Mouse (Mus musculus): Measurements from ENCODE around the gene Rps3a1.
"Not testable (repeated sequence)": the region's sequence is repeated elsewhere in the genome, so short reads cannot be mapped to it uniquely, and the experiment has no call there.

Rps3a1 gene

DNA sequence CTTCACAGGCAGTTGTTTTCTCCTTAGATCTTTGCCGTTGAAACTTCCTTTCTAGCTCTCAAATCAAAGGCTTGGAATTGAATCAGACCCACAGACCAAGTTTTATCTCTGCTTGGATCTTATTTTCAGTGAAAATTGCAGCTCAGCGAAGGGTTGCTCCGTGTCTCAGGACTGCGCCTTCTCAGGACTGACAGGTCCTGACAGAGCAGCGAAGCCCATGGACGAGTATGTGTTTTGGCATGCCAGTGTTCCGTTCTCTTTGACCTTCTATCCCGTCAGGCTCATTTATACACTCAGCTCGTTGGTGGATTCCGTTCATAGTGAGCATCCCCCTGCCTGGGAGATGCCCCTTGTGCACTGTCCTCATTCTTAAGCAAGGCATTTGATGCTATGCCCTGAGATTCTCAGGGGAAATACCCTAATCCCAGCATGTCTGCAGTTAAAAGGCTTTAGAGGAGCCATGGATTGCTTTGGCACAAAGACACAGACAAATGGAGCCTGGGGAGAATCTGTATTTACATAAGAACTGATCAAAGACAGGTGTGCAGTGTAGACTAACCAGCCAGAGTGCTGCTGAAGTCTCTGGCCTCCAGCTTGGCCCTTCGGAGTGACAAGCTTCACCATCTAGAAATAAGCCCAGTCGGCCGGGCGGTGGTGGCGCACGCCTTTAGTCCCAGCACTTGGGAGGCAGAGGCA is 23.1 kb downstream of the Rps3a1 start:
- intact Hi-C loops (cut with DNase I) = no loop called here

DNA sequence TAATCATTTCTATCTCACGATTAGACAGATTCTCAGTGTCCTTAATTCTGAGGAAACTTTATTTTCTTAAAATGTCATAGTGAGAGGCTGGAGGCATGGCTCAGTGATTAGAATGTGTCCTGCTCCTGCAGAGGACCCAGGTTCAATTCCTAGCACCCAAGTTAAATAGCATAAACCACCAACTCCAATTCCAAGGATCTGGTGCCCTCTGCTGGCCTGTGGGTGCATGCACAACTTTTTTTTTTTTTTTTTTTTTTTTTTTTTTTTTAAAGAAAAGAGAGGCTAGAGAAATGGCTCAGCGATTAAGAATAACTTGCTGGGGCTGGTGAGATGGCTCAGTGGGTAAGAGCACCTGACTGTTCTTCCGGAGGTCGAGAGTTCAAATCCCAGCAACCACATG is 25.6 kb downstream of the Rps3a1 start:
- intact Hi-C loops (cut with DNase I) = no loop called here

DNA sequence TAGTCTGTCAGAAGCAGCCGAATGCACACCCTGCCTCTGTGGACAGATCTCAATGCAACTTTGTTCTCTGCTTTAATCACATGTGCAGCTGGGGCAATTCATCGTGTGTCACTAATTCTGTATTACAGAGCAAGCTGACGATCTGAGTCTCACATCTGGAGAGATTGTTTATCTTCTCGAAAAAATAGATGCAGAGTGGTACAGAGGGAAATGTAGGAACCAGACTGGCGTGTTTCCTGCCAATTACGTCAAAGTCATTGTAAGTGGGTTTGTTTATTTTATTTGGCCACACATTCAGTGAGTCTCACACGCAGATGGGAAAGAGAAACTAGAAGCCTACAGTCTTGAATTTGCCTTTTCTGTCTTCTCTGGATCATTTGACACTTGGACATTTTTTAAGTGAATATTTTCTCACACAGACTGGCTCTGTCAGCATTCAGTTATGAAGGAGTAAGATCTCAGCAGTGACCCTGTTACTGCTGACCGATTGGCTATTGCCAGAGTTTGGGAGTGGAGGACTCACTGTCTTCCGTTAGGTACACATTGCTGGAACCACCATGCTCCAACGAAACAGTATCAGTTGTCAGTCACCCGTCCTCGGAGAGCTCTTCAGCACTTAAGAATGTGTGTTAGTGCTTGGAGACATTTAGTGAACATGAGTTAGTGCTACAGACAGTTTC is 27.7 kb downstream of the Rps3a1 start:
- intact Hi-C loops (cut with DNase I) = no loop called here

DNA sequence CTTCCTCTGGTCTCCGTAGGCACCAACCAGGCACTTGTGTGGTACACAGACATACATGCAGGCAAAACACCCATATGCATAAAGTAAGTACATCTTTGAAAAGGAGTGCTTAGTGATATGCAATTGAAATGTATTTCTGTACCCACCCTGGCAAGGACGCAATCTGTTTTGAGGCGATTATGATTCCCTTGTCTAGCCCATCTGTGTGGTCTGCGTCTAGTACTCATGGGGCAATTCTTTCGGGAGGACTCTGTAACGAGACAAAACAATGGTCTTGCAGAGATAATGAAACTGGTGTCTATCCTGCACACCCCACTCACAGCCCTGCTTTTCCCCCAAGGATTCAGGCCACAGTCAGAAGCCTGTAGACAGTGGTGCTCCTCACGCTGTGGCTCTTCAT is 29.7 kb downstream of the Rps3a1 start:
- intact Hi-C loops (cut with DNase I) = no loop called here

DNA sequence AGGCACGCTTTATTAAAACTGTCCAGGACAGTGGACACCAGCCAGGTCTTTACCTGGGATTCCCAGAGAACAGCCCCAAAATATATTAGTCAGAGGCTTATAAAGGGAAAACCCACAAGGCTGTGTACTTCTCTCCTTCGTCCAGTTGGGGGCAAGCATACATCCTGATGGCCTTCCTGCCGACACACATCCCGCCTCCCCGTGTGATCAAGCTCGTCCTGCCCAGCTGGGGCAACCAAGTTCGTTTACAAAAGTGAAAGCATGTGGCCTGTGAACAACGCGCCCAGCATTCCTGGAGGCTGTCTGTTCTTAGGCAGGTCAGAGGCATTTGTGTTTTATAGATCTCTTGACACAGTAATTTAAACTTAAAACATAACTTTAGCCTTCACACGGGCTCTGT is 32.4 kb downstream of the Rps3a1 start:
- intact Hi-C loops (cut with DNase I) = no loop called here

DNA sequence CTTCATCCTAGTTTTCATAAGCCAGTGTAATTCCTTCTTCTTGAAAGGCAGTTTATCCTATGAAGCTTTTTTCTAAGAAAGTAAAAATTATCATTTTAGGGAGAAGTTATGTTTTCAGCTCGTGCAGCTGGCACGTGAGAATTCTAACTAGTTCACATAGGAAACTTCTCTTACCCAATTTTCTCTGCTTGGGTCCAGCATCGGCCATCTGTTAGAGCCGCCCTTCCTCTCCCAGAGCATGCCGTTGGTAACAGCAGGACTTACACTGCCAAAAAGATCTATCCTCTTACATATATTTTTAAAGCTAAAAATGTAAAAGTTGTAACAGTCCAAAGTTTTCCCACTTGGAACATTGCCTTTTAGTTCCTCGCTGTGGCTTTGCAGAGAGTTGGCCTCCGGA is 33.4 kb downstream of the Rps3a1 start:
- intact Hi-C loops (cut with DNase I) = no loop called here

DNA sequence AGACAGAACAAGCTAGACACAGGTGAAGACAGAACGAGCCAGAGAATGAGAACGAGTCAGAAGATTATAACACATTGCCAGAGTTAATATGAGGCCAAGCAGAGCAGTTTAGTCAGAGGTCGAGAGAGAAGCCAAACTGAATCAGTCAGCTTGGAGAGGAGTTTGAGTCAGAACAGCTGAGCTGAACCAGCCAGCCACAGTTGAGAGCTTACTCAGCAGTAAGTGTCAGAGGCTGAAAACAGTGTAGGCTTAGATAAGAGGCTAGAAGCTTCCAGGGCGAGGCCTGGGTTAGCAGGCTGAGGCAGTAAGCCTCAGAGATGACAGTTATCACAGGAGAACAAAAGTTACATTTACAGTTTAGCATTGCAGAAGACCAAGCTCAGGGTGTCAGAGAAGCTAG is 33.9 kb downstream of the Rps3a1 start:
- intact Hi-C loops (cut with DNase I) = no loop called here

DNA sequence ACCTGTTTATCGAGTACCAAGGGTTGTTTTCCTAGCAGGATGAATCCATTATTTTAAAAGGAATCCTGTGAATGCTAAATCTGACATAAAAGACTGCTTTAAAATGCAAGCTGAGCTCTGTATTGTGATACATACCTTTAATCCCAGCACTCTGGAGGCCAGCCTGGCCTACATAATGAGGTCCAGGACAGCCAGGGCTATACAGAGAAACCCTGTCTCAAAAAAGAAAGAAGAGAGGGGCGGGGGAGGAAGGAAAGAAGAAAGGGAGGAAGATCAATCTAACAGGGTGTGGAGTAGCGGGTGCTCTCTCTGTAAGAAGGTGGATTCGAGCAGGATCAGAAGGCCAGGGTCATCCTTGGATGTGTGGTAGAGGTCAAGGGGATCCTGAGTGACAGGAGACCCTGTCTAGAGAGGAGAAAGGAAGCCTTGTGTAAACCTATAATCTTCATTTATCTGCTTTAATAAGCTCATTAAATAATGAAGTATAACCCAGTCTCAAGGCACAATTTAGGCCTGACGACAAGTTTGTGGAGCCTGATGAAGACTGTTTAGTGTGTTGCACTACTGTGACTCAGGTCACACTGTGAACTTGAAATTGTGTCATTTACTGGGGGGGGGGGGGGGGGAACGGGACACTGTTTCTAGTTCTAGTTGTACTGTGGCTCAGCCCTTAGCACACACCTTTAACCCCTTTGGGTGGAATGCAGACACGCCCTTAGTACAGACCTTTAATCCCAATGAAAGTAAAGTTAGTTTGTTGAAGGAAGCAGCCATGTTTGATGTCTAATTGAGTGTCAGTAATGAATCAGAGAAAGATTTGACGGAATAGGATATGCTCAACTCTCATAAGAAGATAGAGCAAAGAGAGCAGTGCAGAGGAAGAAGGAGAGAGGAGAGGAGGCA is 34.6 kb downstream of the Rps3a1 start:
- intact Hi-C loops (cut with DNase I) = no loop called here

DNA sequence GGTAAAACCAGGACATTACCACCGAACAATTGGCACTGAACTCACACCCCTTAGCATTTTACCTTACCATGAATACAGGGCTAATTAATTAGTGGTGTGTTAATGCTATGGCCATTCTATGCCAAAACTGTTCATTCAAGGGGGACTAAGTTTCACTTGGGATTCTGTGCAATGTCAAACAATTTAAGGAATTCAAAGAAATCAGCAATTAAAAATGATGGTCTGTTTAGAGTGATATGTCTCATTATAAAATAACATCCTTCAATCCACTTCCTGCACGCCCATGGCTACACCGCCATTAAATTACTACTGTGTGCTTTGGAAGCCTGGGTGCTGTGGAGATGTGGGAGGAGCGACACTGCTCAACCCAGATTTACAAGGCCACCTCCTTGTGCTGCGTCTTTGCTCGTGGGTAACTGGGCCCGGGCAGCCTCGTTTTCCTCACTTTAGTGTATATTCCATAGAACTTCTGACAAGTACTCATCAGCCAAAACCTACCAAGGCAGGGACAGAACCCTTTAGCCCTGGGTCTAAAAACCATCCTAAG is 36.3 kb downstream of the Rps3a1 start:
- intact Hi-C loops (cut with DNase I) = no loop called here

DNA sequence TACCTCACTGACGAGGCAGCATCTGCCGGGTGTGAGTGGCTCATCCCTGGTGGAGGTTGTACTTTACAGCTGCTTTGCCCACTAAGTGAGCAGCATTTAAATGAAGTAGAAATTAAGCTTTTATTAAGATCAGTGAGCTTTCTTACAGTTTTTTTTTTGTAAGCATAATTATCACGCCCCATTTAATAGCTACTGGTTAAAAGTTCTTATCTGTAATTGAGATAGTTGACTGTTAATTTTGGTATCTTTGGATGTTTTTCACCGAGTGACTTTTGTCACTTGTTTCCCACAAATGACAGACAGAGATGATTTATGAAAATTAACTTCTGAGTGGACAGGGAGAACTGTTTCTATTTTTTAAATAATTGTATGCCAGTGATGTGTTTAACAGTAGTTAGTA is 37.6 kb downstream of the Rps3a1 start:
- intact Hi-C loops (cut with DNase I) = no loop called here

DNA sequence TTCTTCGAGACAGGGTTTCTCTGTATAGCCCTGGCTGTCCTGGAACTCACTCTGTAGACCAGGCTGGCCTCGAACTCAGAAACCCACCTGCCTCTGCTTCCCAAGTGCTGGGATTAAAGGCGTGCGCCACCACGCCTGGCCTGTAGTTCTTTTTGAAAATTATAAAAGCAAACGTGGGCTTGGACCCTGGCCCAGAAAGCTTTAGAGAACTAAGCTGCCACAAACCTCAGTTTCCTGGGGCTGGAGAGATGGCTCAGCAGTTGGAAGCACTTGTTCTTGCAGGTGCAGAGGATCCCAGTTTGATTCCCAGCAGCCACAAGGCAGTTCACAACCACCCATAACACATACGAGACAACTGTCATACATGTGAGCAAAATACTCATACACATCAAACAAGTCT is 38.1 kb downstream of the Rps3a1 start:
- intact Hi-C loops (cut with DNase I) = not testable (repeated sequence)

DNA sequence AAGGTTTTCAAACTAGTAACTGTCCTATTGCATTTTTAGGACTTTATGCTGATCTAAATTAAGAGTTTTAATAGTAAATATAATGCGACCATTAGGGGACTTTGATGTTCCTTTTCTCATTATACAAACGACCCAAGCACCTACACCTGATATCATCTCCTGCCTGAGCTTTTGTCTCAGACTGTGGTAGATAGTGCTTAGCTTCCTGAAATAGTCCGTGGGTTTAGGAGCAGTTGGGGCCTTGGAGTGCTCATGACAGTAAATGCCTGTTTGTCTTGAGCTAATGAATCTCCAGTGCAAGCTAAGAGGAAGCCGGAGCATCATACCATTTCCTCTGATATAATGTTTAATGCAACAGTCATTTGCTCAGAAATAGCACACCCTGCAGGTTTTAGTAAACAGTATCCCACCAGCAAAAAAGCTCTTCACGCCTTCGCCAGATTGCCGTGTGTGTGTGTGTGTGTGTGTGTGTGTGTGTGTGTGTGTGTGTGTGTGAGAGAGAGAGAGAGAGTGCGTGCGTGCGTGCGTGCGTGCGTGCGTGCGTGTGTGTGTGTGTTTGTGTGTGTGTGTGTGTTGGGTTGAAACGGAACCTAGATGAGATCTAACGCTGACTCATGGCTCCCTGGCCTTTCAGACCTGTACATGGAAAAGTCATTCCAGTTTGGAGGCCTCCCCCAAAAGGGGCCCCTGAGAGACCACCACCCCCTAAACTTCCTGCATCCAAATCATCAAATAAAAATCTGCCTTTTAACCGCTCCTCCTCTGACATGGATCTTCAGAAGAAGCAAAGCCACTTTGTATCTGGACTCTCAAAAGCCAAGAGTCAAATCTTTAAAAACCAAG is 38.8 kb downstream of the Rps3a1 start:
- intact Hi-C loops (cut with DNase I) = no loop called here

DNA sequence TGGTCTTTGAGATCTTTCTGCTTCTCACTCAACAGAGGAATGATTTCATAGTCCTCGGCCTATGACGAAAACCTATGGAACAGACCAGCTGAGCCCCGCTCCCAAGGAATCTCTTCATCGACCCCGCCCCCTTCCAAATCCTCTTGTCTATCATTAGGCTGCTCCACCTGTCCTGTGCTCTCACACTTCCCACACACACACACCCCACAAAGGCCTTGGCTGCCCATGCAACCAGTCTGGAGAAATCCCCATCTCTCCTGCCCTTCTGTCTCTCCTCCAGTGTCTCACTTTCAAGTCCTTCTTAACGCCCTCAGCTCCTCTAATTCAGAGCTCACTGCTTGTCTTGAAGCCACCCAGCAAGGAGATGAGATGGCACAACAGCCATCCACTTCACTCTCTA is 40.5 kb downstream of the Rps3a1 start:
- intact Hi-C loops (cut with DNase I) = no loop called here

DNA sequence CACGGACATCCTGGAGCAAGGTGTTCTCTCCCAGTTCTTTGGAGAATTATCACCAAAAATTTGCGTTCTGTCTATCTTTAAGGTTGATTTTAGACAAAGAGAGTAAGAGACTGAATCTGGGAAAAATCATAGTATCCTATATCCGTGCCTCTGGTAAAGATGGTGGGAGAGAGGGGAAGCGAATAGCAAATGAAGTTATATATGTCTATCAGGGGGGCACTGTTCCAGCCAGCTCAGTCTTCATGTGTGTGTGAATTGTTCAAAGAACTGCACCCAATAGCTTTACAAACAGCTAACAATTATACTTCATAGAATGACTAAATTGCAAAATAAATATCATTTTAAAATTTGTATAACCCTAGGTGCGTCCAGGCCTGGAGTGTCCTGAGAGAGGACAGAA is 48.6 kb downstream of the Rps3a1 start:
- intact Hi-C loops (cut with DNase I) = no loop called here

DNA sequence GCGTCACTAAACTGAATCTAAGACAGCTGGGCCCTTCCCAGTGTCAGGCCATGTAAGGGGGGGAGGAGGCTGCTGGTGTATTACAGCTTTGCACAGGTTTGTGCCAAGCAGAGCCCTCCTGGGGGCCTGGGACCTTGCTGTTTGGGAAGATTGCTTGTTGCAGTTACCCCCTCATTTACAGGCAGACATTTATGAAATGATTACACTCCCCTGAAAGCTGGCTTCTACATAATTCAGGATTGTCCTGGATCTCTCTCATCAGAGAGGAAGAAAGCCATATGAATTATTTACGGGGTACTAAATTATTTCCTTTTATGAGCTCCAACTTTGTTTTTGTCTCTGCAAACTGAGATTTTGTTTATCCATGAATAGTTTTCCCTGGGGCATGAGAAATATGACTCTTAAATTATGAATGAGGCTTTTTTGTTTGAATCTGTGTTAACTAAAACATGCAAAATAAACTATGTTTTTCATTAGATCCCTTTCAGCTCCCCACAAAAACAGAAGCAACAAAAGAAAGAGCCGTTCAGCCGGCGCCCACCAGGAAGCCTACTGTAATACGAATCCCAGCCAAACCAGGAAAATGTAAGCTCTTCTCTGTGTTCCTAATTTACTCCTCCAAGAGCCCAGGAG is 49.2 kb downstream of the Rps3a1 start:
- intact Hi-C loops (cut with DNase I) = no loop called here

Data from adrenal gland (tissue).